Mouse (Mus musculus) liver, postnatal 0 days (tissue): Measurements from ENCODE around the gene Aatk.

ENCODE experiments used
- CTCF ChIP-seq: sonication (generic); IDR thresholded peaks from 2 replicates; pipeline ENCODE4 v1.5.1; 2016; ENCODE audit warnings: antibody characterized with exemption, low read depth
- EP300 ChIP-seq: IDR thresholded peaks from 2 replicates; pipeline ENCODE4 v1.6.1; 2016; ENCODE audit warnings: antibody characterized with exemption, low read depth, mild to moderate bottlenecking

DNA sequence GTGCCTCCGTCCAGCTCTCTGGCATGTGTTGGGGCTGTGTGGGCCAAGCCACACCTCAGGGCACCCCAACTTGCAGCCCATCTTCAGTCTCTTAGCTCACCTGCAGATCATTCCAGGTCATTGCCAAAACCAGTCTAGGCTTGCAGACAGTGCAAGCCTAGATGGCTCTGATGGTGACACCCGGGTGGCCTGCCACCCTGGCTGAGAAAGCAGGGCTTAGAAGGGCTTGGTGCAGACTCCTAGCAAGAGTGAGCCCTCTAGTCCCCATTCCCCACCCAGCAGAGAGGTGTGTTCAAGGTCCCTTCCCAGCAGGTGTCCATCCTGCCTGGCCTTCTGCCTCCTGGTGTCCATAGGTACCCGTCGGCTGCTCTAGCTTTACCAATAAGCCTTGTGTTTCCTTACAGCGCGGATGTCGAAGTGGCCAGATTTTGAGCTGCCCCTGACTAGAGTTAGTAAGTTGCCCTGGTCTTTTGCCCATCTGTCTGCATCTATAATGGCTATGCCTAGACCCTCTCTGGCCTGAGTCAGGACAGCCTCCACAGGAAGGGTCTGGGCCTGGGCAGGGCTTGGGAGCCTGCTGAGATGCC, 44.2 kb downstream of the Aatk start:
- TF ChIP-seq CTCF = no peak
- no peak for TF ChIP-seq EP300
